Mouse (Mus musculus) bone marrow, adult 2 months (tissue): Measurements from ENCODE around the gene Spryd3. TPM values are rescaled to one million over a fixed set of nuclear protein-coding genes. Genes with fewer than 3 reads are reported as not detected.

Source experiments
- H3K27ac ChIP-seq: fragments of 200-500 bp; 2 replicates; pipeline ENCODE4 v1.5.1; 2012; ENCODE audit warnings: low read depth, mild to moderate bottlenecking, control low read depth, inconsistent platforms, low read length; ENCODE audit not compliant: control insufficient read depth, poor library complexity, insufficient read depth
- H3K4me1 ChIP-seq: fragments of 200-500 bp; 2 replicates; pipeline ENCODE4 v1.6.1; 2011; ENCODE audit warnings: low read length; ENCODE audit not compliant: control insufficient read depth, insufficient read depth
- H3K4me3 ChIP-seq: fragments of 200-500 bp; replicated peaks from 2 replicates; pipeline ENCODE3; 2011; ENCODE audit warnings: mild to moderate bottlenecking, low read depth, low read length, control low read depth; ENCODE audit not compliant: control insufficient read depth
- CTCF ChIP-seq: fragments of 200-500 bp; IDR thresholded peaks from 2 replicates; pipeline ENCODE4 v1.5.1; 2011; ENCODE audit warnings: low read length, control low read depth; ENCODE audit not compliant: control insufficient read depth, insufficient read depth
- POLR2A ChIP-seq: fragments of 200-500 bp; IDR thresholded peaks from 2 replicates; pipeline ENCODE4 v1.6.1; 2011; ENCODE audit warnings: low read depth, mild to moderate bottlenecking, control low read depth, low read length, borderline replicate concordance; ENCODE audit not compliant: control insufficient read depth
- WGBS: fragments of 180-500 bp; shearing (Covaris S2); methylation state at CpG from one replicate; pipeline ENCODE4 v1.1.7; 2018; 5-methylcytosine and 5-hydroxymethylcytosine counted together
- polyA plus RNA-seq: library from polyadenylated mRNA; stranded (reverse); fragments of >200 nt; gene quantifications from 2 replicates; pipeline ENCODE4 v1.2.4, GENCODE M21; 2011; ENCODE audit warnings: low replicate concordance; ENCODE audit not compliant: missing spikeins, insufficient read depth, insufficient read length

The Spryd3 gene
- polyA plus RNA-seq, 1 experiment = 23.0 TPM

- TF ChIP-seq CTCF (no peak), POLR2A (no peak)
- WGBS = 86% methylated on average over 6 of the region's 6 CpGs
- Histone ChIP-seq H3K27ac (no peak overlapping the region), H3K4me3 (no peak overlapping the region), H3K4me1 (no peaks in the 10 kb centered on the region)
These were observed 23.9 kb downstream of the Spryd3 start for GRCm38 (mm10) chr15:102112181-102112580.

- Histone ChIP-seq H3K27ac (no peak overlapping the region), H3K4me3 (no peak overlapping the region), H3K4me1 (no peaks in the 10 kb centered on the region)
- no peak for TF ChIP-seq POLR2A
- TF ChIP-seq CTCF = no peak
- WGBS = 83% methylated on average over 11 of the region's 11 CpGs
These were observed 24.6 kb downstream of the Spryd3 start for GRCm38 (mm10) chr15:102111495-102111829.

- TF ChIP-seq CTCF (no peak), POLR2A (no peak)
These were observed 25.1 kb downstream of the Spryd3 start for GRCm38 (mm10) chr15:102110701-102111494.

GRCm38 (mm10) chr15:102110271-102110670 lies 25.8 kb downstream of the Spryd3 start:
- WGBS = 88% methylated on average over 7 of the region's 7 CpGs
- no peak for TF ChIP-seq POLR2A
- TF ChIP-seq CTCF = no peak
- H3K27ac ChIP-seq = no peak overlapping the region
- no peak overlapping the region for H3K4me3 ChIP-seq
- no peaks in the 10 kb centered on the region for H3K4me1 ChIP-seq

More at GRCm38 (mm10) chr15:102110701-102111494, 25.1 kb downstream of the Spryd3 start:
- Histone ChIP-seq H3K27ac (no peak overlapping the region), H3K4me3 (no peak overlapping the region), H3K4me1 (no peaks in the 10 kb centered on the region)
- WGBS = 76% methylated on average over 29 of the region's 29 CpGs

GRCm38 (mm10) chr15:102108651-102109525 lies 27.1 kb downstream of the Spryd3 start:
- no peaks in the 10 kb centered on the region for H3K4me1 ChIP-seq
- WGBS = 45% methylated on average over 18 of the region's 18 CpGs
- TF ChIP-seq POLR2A (no peak), CTCF (peak; percentile 79)
- no peak overlapping the region for H3K4me3 ChIP-seq
- H3K27ac ChIP-seq = no peak overlapping the region

- WGBS = 39% methylated on average over 13 of the region's 13 CpGs
- Histone ChIP-seq H3K4me1 (no peaks in the 10 kb centered on the region), H3K27ac (no peak overlapping the region), H3K4me3 (no peak overlapping the region)
- TF ChIP-seq POLR2A (no peak), CTCF (peak; percentile 75)
These were observed 28.1 kb downstream of the Spryd3 start for GRCm38 (mm10) chr15:102107689-102108573.

- TF ChIP-seq CTCF (no peak), POLR2A (no peak)
- no peak overlapping the region for H3K27ac ChIP-seq
- WGBS = 41% methylated on average over 37 of the region's 38 CpGs
- H3K4me3 ChIP-seq = peak overlapping the region; percentile 31
- no peaks in the 10 kb centered on the region for H3K4me1 ChIP-seq
These were observed 29.1 kb downstream of the Spryd3 start for GRCm38 (mm10) chr15:102106754-102107456.
